Mouse (Mus musculus) mouse embryonic stem cell (cell line): ENCODE results near the gene Ly6g5c.
"Not testable (repeated sequence)": the region's sequence is repeated elsewhere in the genome, so short reads cannot be mapped to it uniquely, and the experiment has no call there.

Experiments used
- in situ Hi-C, 2 experiments: fragments of 300-500 bp; cut with MboI; formaldehyde crosslinking; loops; 1 replicate in 1 of 2; 3 replicates in 1 of 2; pipeline ENCODE4 v1.14.3; 2019 to 2020; ENCODE audit warnings: low sequenced_read_pairs in 2 of 2, low pct_unique_long_range_greater_than_20kb in 1 of 2, mixed read lengths in 1 of 2; ENCODE audit not compliant: unreplicated experiment in 1 of 2

The Ly6g5c gene

DNA sequence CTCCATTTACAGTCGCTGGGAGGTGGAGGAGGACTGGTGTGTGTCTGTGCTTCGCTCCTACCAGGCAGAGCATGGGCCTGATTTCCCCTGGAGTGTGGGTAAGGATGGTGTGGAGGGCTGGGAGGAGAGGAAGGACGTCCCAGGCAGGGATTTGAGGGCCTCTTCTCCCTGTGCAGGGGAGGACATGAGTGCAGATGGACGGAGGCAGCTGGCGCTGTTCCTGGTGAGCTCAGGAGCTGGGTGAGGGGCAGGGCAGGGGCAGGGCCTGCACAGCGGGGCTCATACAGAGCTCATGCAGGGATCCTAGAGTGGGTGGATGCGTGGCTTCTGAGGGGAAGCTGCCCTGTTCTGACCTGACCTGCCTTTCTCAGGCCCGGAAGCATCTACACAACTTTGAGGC lies 5.8 kb upstream of the Ly6g5c start:
- in situ Hi-C loops: no loop called here

DNA sequence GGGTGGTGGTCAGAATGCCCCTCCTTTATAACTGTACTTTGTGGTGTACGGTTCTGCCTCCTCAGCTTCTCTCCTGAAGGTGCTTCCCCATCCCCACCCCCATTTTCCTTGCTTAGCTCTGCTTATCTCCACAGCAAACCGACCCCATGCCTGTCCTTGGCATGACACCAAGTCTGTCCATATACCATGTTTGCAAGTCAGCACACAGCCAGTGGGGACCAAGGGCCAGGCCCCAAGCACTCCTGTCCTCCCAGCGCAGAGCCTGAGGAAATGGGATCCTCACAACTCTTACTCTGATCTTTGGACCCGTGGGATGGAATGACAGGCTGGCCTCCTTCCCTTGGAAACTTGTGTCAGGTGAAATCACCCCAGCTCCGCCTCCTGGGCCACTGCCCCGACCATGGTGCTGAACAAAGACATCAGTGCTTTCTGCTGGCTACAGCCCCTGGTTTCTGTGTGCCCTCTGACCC lies 4.8 kb upstream of the Ly6g5c start:
- in situ Hi-C loops: no loop called here

DNA sequence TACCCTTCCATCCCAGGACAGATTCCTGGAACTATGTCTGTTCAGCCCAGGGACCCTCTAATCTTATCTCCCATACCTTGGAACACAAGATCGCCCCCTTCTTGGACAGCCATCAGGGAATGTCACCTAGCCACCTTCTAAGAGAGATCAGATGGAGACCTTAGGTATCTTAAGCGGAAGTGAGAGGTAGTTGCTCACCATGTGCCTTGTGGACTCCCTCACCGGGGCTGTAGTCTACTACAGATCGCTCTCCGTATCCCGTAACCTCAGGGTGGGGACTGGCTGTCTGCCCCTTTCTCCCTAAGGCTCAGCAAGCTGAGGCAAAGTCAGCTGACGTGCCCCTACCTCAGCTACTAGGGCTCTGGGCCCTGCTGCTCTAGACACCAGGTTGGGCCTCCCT lies 4.0 kb upstream of the Ly6g5c start:
- in situ Hi-C loops: no loop called here

DNA sequence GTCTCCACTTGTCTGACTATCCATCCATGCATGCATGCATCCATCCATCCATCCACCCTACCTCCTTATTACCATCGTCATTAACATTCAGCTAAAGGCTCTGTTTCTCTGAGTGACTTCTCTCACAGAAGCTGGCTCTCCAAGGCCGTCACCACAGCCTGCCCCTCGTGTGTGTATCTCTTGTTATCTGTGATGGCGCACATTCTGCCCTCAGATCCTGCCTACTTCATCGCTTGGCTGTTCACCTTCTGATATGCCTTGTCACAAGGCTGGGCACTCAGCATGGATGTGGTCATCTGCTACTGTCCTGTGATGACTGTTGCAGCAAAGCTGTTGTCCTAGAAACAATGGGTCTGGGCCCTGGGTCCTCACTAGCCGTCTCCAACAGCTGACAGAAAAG lies 3.3 kb upstream of the Ly6g5c start:
- in situ Hi-C loops: no loop called here

DNA sequence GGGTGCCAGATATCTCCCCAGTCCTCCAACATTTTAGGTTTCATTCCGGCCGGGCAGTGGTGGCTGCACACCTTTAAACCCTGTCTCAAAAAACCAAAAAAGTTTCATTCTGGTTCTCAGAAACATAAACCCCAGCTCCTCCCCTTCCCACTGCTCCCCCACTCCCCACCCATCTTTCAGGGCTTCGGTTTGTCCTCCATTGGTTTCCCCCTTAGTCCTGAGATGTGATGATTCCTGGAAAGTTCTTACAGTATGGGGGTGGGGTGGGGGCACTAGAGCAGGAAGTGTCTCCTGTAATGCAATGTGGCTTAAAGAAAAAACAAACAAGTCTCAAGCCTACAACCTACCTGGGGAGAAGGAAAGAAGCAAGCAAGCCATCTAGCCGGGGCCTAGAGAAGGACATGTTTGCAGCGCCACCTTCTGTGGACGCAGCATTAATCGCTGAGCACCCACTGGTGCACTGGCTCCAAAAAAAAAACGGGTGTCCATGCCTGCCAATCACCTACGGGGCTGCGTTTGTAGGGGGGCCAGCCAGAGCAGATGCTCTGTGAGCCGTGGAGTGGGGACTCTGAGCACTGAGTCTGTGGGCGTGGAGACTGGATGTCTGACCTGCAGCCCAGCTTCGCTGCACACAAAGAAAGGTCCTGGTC lies 2.2 kb upstream of the Ly6g5c start:
- in situ Hi-C loops: no loop called here

DNA sequence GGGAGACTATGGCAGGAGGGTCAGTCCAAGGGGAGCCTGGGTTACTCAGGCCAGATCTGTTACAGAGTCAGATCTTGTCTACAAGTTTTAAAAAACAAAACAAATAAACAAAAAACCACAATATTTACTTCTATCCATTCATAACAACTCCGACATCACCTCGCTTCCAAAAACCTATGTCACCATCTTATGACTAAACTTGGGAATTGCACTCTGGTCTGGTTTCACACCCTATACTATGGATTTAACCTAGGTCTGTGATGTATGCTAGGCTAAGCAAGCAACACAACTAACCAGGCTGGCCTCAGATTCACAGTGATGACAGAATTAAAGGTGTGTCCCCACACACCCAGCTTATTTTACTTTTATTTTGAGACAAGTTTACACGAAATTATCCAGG lies 1.6 kb upstream of the Ly6g5c start:
- in situ Hi-C loops: no loop called here

DNA sequence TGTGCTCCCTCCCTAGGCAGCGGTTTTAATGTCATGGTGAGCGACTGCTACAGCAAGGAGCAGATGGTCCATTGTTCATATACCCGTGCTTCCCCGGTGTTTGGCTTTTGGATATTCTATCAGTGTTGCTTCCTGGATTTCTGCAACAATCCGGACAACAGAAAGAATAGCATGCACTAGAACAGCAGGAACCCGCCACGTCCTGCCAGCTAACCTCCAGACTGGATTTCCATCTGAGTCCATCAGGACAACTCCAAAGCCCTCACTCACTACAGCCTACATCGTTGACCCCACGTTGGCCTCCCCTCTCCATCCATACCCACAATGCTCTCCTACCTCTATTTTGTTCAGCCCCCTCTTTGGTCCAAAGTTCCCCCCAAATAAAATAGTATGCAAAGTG lies 3.7 kb downstream of the Ly6g5c start:
- in situ Hi-C loops: loop anchor here (5.0 to 10.0 kb wide), 2 partner anchors 89 to 107 kb away; partner anchors contain the start of gene Vars (in 1 of the 2)

DNA sequence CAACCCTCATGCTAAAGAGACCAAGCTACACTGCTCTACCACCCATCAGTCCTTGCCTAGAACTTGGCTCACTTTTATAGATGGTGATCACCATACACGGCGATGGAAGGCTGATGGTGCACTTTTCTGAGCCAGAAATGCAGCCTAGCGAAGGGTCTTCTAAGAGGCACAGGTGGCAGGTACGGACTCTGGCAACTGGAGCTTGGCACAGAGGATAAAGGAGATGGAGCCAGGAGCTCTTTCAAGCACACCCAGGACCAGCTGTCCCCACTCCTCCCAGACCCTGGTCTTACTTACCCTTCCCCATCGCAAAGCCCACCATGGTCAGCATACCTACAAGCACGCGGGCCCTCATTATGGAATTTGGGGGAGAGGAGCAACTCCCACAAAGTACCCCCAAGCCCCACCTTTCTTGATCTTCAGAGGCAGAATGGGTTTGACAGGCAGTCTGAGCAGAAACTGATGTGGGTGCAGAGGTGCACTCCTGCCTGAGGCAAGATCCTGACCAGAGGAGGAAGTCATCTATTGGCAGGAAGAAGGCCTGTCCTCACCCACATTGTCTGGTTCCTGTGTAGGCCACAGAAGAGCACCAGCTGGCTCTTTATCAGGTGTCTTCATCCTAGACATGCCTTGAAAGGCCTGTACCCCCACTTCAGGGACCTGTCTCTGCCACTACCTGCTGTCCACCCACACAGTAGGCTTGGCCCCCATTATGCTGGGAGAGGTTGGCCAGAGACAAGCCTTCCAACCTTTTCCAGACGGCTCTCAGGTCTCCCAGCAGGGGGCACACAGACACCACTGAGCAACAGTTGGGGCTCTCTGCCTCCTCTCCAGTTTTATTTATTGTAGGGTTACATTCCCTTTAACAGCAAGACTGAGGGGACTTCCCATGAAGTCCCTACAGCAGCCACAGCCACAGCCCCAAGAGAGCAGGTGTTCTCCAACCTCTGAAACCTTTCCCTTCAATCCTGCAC lies 7.3 kb downstream of the Ly6g5c start, which contains the start of gene Ly6g5b:
Ly6g5b (minus strand) TSS at position 383 of the 974 bp plus-strand sequence.
- in situ Hi-C loops: loop anchor here in 1 of 2 experiments (10.0 kb wide), 1 partner anchor 111 kb away; the partner anchor contains the start of gene Vars

DNA sequence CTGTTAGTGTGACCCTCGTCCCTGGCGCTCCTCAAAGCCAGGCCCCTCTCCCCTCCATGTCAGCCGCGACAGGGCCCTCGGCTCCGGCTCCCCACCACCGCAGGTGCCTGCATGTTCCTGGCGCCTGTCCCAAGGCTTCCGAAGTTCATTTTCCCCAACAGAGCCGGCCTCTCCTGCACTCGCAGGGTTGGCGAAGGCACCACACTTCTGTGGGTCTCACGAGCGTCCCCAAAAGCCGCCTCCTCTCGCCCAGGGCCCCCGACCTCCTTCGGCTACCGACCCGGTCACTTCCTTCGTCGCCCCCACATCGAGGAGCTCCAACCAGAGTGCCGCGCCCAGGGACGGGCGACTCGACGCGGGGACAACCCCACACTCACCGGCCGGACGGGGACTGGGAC lies 12.7 kb downstream of the Ly6g5c start:
- in situ Hi-C loops: no loop called here

DNA sequence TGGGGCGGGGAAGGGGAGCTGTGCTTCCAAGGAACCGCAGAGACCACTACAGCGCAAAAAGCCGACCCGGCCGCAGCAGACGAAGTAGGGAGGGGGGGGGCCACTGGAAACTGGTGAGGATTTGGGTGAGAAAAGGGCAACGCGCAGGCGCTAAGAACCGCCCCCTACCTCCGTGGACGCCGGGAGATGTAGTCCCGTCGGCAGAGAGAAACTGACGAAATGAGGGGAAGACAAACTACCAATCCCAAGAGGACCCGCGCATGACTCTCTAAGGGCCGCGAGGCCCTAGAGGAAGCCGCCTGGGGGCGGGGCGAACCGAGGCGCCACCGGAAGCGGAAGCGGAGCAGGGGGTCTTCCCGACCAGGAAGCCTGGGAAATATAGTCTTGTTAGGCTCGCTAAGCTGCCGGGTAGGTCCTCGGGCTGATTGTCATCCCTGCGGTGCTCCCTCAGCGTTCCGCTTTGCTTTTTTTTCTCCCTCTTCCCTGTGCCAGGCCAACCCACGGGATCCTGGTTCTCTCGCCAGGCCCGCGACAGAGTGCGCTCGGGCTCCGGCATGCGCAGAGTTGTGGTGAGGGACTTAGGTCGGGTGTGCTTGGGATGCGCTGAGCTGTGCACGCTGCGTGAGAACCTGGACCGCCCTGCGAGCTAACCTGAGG lies 13.2 kb downstream of the Ly6g5c start, which contains the start of gene Gpank1:
Gpank1 (plus strand) TSS at position 313 of the 657 bp plus-strand sequence.
- in situ Hi-C loops: no loop called here

DNA sequence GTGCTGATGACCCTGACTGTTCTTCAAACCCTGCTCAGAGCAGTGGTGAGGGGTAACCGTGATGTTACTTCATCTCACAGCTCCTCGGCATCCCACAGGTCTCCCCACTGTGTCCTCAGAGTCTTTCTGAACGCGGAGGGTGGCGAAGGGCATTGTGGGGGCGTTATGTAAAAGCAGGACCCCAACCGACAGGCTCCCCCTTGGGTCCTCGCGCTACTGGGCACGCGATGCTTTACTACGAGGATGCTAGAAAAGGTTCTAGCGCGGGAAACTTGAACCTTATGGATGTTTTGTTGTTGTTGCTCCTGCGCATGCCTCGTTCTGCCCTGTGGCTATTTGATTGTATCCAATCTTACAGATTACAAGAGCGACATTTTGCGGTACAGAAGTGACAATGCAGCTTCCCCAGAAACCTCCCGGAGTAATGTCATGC lies 13.8 kb downstream of the Ly6g5c start, which contains the start of gene Csnk2b:
Csnk2b (minus strand) TSS at position 183 of the 433 bp plus-strand sequence.
- in situ Hi-C loops: no loop called here

DNA sequence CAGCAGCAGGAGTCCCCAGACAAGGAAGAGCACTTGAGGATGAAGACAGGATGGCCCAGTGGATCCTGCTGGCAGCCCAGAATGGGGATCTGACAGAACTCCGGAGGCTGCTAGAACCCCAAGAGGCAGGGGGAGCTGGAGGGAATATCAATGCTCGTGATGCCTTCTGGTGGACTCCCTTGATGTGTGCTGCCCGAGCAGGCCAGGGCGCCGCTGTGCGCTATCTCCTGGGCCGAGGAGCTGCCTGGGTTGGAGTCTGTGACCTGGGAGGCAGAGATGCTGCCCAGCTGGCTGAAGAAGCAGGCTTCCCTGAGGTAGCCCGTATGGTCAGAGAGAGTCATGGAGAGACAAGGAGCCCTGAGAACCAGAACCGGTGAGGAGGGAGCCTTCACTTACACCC lies 15.2 kb downstream of the Ly6g5c start:
- in situ Hi-C loops: not testable (repeated sequence)

DNA sequence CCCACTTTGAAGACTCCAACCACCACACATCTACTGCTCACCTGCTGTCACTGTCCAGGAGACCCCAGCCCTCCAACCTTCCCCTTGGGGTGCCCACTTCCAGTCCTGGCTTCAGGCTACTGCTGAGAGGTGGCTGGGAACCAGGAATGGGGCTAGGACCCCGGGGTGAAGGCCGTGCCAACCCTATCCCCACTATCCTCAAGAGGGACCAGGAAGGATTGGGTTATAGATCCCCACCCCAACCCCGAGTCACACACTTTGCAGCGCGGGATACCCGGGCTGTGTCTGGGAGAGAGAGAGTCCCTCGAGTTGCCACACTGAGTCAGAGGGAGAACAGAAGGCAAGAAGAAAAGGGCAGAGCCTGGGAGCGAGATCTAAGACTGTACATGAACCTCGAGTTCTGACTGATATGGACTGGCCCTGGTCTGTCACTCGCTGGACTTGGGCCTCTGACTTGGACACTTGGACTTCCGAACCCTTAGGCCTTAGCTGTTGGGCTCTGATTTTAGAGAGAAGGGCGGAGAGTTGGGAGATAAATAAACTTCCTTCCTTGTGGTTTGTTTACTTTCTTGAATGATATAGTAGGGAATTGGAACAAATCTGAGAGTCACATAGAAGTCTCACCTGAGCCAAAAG lies 16.3 kb downstream of the Ly6g5c start:
- in situ Hi-C loops: not testable (repeated sequence)

DNA sequence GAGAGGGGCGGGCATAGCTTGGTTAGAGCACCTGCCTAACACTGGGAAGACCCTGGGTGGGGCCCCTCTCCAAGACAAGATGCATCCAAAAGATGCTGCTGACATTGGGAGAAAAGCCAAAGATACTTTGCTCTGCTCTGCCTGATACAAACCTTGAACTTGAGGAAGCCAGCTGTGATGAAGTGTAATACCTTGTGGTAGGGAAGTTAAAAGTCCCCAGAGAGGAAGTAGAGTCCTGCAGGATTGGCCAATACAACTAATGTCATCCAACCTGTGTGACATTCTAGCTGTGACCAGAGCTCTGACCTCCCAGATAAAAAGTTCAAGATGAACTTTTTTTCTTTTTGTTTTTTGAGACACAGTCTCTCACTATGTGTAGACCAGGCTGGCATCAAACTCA lies 17.0 kb downstream of the Ly6g5c start:
- in situ Hi-C loops: no loop called here

DNA sequence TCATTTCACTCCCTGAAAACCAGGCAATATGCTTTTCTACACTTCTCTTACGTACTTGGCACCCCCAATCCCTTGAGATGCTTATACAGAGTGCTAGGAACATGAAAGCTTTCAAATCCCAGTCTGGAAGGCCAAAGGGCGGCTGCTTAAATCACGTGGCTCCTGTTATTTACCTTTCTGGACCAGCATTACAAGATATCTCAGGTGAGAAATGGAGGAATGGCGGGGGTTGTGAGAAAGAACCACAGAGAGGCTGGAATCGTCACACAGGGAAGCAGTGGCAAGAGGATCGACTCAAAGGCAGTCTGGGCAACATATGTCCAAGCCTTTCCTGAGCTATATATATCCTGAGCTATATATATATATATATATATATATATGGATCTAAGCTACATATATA lies 17.5 kb downstream of the Ly6g5c start:
- in situ Hi-C loops: no loop called here

DNA sequence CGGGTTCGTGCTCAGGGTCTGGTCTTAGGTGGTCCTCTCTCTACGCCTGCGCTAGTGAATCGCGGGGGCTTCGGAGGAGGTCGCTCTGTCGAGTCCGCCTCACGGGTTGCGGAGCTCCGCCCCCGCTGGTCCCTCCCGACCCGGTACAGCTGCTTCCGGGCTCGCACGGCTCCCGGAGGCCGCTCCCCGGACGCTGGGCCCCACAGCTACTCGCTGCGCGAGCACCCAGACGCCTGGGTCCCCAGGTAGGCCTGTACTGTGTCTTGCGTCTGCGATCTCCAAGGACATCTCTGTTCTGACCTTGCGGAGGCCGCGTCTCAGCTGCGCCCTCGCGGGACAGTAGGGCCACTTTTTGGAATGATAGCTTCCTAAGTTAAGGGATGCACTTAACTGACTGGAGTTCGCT lies 18.1 kb downstream of the Ly6g5c start, which contains the start of gene D17H6S53E:
D17H6S53E (plus strand) TSS at position 168 of the 406 bp plus-strand sequence.
- in situ Hi-C loops: no loop called here

DNA sequence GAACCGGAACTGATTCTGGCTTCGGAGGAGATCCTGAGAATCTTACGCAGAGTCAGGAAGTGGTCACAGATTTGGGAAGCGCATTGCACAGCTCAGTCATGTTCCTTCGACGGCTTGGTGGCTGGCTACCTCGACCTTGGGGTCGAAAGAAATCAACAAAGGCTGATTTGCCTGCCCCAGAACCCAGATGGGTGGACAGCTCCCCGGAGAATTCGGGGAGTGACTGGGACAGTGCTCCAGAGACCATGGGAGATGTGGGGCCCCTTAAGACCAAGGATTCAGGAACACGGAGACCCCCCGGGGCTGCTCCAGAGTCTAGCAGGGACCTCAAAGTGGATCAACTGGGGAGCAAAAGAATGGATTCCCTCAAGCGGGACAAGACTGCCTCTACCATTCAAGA lies 18.9 kb downstream of the Ly6g5c start:
- in situ Hi-C loops: no loop called here

DNA sequence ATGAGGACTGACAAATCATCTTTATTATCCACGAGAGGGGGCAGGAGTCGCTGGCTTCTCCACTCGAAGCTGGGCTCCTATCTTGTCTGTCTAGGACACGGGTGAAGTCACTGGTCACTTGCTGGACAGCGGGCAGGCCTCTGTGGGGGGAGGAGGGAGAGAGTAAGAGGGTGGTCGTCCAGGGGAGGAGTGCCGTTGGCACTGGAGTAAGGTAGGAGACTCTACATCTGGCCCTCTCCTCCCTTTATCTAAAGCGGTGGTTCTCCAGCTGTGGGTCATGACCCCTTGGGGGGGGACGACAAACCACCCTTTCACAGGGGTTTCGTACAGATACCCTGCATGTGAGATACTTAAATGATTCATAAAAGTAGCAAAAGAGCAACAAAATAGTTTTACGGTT lies 20.9 kb downstream of the Ly6g5c start:
- in situ Hi-C loops: no loop called here
